Mouse (Mus musculus) embryo, embryonic 9.5 days (tissue): ENCODE measurements around the gene Dglucy.

ENCODE experiments used
- DNase-seq: peaks from one replicate; pipeline ENCODE4 v3.0.0-alpha.2; 2017; ENCODE audit errors: extremely low spot score

Gene Dglucy

DNA sequence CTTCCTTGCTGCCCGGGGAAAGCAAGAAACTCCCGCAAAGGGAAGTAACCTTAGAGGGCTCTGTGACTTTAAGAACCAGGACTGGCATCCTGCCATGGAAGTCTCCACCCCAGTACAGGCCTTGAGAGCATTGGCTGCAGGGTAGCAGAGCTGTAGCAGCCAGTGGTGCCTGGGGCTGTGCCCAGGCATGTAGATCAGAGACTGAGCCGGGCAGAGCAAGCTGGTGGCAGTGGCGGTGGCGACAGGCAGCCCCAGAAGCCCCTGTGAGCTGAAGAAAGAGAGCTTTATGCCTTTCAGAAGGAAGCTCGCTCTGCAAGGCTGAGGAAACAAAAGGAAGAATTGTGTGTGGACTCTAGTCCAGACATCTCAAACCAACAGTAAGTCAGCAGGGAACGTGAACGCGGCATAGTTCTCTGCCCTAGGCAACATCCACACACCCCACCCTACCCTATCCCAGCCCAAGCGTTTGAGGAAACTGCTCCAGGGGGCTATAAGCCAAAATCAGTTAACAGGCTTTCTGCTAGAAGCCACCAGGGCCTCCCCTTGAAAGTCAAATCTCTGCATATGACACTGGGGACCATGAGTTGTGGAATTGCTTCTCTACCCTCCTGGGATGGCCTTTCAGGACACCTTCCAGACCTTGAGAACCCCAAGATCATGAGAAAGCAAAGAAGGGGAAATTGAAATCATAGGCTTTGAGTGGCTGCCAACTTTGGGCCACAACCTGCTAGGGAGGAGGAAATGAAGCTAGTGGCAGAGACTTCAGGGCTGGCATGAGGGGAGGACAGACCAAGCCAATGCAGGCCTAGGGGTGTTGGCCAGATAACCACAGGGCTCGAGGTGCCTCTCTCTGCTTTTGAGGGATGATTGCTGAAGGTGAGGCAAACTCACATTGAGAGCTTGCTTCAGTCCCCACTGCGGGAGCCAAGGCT lies at the start of gene Dglucy:
Dglucy (plus strand) TSS at position 124 of the 932 bp plus-strand sequence.
- DNase-seq, result no peak

DNA sequence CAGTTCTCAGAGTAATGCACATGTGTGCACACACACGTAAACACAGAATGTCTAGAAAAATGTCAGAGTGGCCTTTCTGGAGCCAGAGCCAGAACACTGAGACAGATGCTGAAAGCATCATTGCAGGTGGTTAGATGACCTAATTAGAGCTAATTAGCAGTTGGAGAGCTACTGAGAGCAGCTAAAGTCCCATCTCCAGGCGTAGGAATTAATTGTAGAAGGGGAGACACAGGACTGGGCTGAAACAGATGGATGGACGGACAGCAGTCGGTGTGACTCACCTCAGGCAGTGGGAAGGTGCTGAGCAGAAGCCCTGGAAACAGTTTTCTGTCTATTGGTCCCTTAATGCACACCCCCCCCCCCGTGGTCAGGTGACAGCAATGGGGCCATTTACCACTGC lies 43.7 kb upstream of the Dglucy start:
- no peak for DNase-seq

DNA sequence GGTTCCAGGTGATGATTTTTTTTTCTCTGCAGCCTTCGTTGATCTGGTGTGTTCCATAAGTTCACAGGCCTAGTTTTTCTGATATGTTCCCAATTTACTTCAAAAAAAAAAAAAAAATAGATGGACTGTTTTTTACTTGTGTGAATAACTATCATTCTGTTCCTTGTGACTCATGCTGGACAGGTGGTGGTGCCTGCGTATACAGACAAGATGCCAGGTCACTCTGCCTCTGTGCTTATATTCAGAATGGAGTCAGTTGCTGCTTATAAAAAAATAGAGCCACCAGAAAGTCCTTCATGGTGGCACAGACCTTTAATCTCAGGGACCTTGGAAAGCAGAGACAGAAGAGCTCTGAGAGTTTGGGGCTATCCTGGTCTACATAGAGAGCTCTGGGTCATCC lies 43.3 kb upstream of the Dglucy start:
- no peak for DNase-seq

DNA sequence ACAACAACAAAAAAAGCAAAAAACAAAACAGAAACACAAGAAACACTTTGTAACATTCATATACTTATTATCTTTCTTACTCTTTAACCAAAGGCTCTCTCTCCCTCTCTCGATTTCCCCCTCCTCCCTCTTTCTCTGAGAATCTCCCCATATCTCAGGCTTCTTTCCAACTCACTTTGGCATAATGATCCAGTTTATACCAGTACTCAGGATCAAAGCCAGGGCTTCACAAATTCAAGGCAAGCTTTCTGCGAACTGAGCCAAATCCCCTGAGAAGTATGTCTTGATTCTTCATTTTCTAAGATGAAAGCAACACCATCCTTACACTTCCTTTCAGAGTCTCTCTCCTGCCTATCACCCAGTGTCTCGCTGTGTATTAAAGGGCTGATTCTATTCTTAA lies 40.4 kb upstream of the Dglucy start:
- no peak for DNase-seq

DNA sequence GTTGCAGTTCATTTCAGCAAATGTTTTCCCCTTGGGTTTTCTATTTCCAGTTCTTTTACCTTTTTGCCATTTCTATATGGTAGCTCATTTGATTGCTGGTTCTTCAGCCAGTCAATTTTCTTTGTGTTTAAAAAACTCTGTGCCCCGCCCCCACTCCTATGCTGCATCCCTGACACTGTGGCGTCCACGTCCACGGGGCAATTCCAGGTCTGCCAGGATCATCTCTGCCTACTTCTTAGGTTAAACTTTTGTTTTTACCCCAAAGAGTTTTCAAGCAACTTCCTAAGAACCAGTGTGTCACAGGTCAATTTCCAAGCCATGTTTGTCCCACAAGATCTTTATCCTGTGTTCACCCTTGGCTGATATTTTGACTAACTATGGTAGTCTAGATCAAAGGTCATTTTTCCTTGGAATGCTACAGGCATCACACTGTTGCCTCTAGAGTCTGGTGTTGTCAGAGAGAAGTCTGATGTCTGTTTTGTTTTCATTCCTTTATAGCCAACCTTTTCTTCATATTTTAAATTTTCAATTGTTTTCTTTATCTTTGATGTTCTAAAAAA lies 39.8 kb upstream of the Dglucy start:
- DNase-seq, result no peak

DNA sequence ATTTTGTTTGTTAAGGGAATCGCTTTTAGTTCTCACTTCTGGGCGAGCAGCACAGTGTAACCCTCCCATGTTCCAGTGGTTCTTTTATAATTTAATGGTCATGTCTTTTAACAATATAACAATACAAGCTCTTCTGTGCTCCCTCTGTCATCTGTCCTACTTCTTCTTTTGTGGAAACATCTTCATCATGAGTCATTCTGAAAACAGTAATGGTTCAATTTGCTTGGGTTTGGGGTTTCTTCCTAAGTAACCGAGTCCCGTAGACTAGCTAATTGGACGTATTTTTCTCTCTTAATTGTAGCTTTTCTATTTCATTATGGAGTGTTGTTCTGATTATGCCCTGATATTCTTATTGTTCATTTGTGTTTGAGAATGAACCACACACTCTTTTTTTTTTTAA lies 38.5 kb upstream of the Dglucy start:
- DNase-seq, result no peak

DNA sequence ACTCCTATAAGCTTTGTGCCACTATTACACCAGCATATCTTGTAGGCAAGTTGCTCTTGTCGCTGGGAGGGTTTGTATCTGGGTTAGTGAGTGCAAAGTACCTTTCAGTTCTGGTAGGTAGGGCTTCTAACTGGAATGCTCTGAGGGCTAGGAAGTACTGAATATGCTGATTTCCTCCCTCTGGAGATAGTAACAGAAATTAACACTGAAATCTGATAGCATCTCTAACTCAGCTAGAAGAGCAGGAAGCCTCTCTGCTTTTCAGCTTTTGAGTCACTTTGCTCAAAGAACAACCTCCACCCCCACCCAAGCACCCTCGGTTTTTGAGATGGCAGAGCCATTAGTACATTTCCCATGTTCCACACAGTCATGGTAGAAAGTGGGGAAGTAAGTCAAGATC lies 36.4 kb upstream of the Dglucy start:
- DNase-seq, result no peak

DNA sequence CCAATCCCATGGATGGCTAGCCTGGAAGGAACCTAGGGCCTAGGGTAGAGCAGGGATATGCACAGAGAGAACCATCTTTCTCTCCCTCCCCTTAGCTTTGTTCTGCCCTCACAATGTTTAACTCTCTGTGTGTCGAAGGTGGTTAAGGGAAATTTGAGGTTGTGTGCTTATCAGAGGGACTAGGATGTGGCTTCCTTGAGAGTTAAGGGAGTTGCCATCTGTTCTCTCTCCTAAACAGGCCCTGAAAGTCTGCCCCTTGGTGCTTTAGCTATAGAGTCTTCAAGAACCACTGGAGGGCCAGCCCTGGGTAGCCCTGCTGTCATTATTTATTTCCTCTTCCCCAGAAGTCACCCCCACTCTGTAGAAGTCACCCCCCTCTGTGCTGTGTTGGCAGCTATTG lies 25.9 kb upstream of the Dglucy start:
- DNase-seq, result no peak

DNA sequence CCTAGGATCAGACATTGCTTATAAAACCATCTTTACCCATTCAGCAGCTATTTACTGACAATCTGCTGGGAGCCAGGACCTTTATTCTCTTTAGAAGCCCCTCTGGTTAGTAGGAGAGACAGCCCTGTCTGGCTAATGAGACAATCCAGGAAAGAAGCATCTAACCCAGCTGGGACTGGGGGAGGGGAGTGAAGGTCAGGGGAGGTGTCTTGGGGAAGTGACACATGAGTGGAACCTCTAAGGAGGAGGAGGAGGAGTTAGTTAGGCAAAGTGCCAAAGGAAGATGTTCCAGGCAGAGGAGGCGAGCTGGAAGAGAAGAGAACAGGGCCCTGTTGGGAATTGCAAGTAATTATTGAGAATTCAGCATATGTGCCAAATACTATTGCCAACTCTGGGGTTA lies 25.1 kb upstream of the Dglucy start:
- DNase-seq, result no peak

DNA sequence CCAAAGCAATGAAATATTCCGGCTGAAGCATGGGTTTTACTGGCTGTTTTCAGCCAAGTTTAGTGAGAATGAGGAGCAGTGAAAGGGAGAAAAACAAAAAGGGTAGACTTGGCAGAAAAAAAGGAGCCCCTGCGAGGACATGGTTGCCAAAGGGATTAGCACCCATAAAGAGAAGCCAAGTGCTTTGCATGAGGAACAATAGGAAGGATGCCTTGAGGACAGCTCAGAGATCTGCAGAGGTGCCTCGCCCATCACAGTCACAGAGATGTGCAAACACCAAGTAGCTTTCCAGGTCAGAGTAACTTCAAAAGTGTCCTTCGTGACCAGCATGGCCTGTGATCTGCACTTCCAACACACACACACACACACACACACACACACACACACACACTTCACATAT lies 21.4 kb upstream of the Dglucy start:
- no peak for DNase-seq

DNA sequence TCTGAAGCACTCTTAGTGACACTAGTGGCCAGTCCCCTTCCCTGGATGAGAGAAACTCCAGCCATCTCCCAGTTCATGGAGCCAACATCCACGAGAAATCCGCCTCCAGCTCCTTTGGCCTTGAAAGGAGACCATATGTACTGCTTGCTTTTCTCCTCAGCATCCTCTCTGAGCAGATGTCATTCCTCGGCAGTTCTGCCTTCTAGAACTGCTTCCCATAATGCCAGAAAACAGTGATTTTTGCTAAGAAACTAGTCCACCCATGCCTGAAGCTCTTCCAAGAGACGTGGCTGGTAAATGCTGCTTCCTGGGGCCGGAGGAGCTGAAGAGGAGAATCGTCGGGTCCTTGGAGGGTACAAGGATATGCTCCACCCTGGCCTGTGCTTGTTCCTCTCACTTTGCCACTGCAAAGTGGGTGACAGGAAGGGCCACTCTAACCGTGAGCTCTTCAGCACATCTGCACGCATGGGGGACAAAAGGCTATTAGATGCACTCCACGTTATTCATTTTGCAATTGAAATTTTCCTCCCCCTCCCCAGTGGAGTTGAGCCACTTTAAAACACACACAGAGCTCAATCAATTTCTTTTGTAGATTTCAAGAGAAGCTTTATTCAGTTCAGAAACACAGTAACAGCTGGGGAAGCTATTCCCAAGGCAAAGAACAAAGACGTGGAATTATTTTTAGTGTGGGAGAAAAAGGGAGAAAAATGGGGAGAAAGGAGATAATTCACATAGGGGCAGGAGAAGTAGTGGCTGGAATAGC lies 16.0 kb upstream of the Dglucy start:
- DNase-seq, result no peak

DNA sequence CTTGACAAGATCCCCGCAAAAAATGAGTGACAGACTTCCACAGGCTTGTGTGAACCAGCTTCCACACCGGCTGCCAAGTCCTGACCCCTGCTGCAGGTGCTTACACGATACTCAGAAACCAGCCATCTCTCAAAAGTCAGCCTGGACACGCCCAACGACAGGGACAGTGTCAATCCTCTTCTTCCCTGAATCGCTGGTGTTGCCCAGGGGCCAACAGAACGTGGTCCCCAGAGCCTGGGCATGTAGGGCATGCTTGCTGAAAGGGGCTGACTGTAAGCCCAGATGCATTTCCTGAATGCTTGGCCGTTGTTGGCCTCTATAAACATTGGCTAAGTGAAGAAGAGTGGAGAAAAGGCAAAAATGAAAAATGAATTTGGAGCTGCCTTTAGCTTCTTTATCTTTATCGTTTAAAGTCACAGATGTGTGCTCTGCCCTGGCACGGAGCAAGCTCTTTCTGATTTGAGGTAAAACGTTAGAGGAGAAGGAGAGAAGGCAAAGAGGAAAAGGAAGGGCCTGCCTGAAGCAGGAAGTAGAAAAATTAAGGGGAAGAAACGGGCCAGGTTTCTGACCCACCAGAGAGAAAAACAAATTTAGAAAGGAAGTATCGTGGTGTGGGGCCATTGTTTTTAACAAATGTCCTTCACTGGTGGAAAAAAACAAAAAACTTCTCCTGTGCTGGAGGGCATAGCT lies 14.4 kb upstream of the Dglucy start:
- no peak for DNase-seq

DNA sequence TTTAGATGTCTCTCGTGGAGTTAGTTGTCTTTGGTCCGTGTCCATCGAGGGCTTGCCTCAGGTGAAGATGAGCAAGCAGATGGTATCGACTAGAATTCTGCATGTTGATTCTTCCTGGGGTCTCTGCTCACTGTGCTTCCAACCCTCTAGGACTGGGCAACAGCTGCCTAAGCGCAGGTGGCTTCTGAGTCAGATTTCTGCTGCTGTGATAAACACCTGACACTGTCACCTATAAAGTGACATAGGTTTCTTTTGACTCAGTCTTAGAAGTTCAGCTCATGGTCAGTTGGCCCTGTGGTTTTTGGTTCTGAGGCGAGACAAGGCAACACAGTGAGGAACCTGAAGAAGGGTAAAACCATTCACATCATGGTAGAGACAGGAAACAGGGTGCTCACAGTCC lies 9.0 kb upstream of the Dglucy start:
- DNase-seq, result no peak

DNA sequence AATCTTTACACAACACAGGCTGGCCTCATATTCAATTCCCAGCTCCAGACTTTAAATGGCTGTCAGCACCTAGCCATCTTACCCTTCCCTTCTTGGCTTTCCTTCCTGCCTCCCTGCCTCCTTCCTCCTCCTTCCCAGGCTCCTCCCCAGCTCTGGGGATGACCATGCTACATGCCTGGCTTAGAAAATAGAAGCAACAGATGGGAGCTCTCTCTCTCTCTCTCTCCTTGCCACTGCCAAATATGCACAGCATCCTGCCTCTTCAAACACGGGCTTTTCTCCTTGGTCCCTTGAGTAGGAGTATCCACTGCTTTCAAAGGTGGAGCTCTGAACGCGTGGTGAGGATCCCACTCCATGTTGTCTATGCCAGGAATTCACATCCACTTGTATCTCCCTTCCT lies 8.1 kb upstream of the Dglucy start:
- DNase-seq, result no peak

DNA sequence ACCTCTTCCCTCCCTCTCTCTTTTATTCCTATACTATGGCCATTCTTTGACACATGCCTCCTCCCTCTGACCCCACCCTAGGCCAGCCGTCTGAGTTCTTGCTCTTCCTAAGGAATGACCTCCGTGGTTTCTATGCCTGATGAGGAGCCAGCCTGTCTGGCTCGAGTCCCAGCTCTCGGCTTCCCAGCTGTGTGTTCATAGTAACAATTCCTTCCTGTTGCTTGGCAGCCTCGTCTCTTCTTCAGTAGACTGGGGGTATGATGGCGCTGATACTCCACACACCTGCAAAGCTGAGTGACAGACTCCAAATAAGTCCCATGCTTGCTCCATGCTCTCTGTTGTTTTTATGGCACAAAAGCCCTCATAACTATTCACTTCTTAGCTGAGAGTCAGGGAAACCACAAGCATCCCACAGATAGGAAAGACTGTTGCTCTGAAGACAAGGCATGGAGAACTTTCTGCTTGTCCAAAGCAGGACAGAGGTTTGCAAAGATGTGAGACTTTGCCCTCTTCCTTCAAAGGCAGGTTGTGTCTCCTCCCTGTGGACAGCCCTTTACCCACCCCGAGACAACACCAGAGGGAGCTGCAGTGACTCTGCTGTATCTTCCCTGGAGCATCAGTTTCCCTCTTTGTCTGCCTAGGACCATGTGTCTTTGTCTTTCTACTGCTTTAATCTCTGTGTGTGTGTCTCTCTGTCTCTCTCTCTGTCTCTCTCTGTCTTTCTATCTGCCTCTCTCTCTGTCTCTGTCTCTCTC lies 6.5 kb upstream of the Dglucy start:
- no peak for DNase-seq

DNA sequence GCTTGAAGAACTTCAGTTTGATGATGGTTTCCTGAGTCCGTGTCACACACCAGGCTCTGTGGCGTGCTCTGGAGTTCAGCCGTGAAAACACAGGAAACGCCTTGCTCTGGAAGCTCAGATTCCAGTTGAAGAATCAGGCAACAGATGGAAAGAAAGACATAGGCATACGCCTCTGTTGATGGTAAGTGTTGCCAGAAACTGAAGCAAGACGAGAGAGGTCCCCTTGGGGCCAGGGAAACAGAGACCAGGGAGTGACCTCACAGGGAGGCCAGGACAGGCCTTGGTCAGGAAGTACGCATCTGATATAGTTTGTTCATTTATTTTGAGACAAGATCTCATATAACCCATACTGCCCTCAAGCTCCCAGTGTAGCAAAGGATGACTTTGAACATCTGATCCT lies 4.1 kb upstream of the Dglucy start:
- no peak for DNase-seq

DNA sequence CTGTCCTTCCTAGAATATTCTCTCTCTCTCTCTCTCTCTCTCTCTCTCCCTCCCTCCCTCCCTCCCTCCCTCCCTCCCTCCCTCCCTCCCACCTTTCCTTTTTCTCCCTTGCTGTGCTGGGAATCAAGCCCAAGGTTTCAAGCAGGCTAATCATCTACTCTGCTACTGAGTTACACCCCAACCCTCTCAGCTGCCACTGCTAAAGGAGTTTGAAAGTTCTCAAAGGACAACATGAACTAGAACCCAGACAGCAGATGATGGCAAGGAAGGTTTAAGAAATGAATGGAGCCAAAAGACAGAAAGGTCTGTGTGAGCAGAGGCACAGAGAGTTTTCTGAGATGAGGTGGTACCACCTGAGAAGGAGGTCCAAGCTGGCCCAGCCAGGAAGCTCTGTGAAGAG lies 3.6 kb upstream of the Dglucy start:
- no peak for DNase-seq

DNA sequence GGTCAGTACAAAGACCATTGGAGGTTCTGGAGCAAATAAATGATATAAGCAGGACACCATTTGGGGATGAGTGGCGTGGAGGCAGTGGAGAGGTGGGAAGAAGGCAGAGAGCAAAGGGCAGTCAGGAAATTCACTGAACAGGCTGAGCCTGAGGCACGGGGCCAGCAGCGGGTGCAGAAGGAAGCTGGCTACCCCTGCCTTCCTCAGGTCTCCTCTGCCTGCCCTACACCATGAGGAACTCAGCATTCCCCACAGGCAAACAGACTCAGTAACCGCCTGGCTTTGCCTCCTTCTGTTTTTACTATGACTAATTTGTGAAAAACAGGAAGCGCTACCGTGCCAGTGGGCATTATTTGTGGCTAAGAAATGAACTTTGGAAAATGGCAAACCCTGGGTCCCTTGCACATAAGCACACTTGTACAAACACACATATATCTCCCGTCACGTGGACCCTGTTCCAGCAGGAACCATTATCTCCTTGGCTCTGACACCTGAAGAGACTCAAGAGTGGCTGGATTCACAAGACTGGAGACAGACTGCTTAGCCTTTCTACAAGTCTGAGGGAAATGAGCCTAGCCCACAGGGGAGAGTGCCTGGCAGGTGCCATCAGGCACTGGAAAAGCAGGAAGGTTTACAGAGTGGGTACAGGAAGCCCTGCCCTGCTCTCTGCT lies 2.8 kb upstream of the Dglucy start:
- DNase-seq, result no peak

DNA sequence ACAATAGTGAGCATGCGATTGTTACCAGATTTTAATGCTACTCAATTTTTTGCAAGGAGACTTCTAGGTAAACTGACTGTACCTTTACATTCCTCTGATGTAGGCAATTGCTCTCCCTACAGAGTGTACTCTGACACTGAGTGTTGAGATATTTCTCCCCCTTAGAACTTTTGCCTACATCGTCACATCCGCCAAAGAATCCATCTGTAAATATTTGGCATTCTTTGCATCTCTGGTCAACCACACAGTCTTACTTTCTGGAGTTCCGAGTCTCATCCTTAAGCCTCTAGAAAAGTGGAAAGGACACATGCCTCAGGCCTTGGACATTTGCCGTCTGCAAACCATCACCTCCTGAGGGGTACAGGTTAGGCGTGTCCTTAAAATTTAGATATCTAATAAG lies 1.9 kb upstream of the Dglucy start:
- no peak for DNase-seq

DNA sequence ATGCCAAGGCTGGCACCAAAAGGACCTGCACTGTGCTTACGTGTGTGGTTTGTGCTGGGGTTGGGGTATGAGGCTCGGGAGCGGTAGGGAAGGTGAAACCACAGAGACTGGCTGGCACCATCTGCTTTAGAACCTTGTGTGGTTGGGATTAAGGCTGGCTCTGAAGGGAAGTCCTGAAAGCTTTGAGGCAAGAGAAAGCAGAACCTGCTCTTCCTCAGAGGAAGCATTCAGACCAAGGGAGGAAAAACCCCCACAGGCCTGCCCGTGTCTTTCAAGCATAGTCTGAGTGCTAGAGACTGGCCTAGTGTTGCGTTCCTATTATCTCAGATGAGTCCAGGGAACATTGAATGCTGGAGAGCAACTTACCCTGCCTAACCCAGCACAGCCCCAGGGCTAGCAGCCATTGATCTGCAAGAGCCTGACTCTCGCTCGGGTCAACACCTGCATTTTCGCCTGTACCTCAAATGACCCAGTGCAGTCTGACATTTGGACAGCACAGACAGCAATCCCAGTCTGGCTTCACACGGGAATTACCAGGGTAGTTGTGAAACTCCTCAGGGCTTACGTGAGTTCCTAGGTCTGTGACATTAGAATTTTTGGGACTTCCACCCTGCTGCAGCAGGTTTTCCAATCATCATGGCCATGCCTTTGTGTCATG lies 452 bp upstream of the Dglucy start:
- no peak for DNase-seq
